Mouse (Mus musculus) kidney, adult 2 months (tissue): ENCODE data around the gene Tmem72.

ENCODE experiments used
- CTCF ChIP-seq: fragments of 200-500 bp; conservative IDR thresholded peaks from 2 replicates; pipeline ENCODE4 v1.5.1; 2011; ENCODE audit warnings: low read depth, mild to moderate bottlenecking, control low read depth, low read length, moderate library complexity, mixed read lengths; ENCODE audit not compliant: insufficient read depth, insufficient read length
- POLR2A ChIP-seq: fragments of 200-500 bp; IDR thresholded peaks from one replicate; pipeline ENCODE4 v1.6.1; 2011; ENCODE audit warnings: low read depth, low read length, control low read depth

DNA sequence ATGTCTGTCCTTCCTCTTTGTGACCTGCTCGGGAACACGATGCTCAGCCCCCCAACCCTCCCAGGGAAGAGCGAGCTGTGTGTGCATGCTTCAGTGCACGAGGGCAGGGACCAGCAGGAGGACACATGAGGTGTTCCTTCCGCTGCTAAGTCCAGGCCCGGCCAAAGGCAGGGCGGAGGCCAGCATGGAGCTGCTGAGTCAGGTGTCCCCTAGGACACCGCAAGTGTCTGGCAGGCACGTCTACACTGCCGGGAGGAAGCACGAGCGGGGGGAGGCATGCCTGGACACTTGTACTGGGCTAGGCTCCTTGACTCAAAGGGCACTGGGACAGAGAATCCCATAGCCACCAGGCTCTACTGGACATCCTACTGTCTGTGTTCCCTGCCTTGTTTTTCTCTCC, 69.0 kb downstream of the Tmem72 start:
- TF ChIP-seq CTCF = no peak
- no peak for TF ChIP-seq POLR2A
